Mouse (Mus musculus) heart, postnatal 25 days (tissue): ENCODE data around the gene Fam126a. TPM values are rescaled to one million over a fixed set of nuclear protein-coding genes. Genes with fewer than 3 reads are reported as not detected.
A peak's percentile ranks its signal among the peaks of the same experiment; 100 is the strongest.
"Not testable (repeated sequence)": the region's sequence is repeated elsewhere in the genome, so short reads cannot be mapped to it uniquely, and the experiment has no call there.

Experiments used
- DNase-seq: peaks from one replicate; pipeline ENCODE4 v3.0.0; 2022; ENCODE audit warnings: low spot score
- intact Hi-C: fragments of 180-260 bp; cut with DNase I; formaldehyde crosslinking; loops from one replicate; pipeline ENCODE4 v1.15.1; 2025
- total RNA-seq, 2 experiments: library from RNA; stranded (reverse); gene quantifications; 2 replicates each; pipeline ENCODE4 v1.2.3; 2021

Fam126a gene
- total RNA-seq, 2 experiments from 2014 or later, result 35.8 to 42.9 TPM

DNA sequence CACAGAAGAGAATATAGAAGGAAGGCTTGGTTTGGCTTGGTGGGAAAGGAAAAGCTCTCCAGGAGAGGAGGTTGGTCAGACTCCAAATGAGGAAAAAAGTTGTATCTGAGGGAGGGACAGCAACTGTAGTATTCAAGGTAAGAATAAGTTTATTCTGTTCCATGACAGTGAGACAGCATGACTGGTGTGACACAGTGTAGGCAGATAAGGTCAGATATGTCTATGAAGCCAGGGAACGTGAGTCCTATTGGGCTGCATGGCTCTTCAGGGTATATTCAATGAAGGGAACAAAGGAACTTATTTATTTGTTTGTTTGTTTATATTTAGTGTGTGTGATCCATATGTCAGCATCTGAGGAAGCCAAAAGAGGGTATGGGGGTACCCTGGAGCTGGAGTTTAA is 113.2 kb downstream of the Fam126a start:
- intact Hi-C loops, result no loop called here
- DNase-seq, result no peak

DNA sequence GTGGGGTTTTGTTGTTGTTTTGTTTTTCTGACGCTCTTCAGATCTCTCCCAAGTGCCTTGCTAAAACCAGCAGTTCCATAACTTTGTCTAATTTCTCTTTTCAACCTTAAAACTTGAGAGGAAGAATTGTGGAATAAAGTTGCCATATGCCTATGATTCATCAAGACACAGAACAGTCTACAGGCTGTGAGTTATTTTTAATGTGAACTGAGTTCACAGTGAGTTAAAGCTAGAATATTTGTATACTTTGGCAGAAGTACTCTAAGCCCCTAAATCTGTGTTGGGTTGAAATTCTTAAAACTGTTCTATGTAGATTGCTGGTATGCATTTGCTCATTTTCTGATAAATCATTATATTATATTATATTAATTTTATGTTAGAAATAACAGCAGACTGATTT is 118.9 kb downstream of the Fam126a start:
- intact Hi-C loops, result no loop called here
- no peak for DNase-seq

DNA sequence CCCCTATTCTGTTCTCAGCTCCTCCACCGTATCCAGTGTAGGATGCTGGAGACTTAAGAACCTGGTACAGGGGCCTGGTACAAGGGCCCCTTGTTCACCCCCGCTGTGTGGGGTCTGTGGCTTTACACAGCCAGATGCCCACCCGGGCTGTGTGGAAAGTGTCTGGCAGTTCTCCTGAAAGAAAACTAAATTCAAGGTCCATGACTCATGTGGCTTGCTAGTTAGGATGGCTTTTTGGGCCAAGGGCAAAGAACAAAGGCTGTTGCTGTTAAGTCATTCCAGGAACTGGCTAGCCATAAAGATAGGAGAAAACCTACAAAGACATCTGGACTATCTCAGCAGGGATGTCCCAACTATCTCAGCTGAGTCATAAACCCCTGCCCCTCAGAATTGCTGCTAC is 121.2 kb downstream of the Fam126a start:
- intact Hi-C loops, result no loop called here

DNA sequence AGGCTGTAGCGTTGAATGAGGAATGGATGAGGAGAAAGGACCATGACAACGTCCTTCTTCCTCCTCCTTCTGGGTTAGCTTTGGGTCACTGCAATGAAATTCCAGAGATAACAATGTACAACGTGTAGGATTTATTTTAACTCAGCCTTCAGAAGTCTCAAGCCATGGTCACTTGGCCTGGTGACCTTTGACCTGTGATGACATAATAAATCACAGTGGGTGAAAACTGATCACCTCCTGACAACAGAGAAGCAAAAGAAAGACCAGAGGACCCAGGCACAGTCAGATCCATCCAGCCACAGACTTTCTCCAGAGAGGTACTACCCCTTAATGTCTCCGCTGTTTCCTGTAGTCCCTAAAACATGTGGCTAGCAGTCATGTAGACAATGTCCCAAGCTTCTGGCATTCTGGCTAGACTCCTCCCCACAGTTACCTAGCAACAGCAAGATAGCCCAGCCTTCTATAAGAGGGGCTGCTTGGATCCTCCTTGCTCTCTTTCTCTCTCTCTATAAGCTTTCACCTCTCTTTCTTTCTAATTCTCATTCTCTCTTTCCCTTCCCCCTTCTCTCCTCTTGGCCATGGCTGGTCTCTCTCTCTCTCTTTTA is 121.9 kb downstream of the Fam126a start:
- intact Hi-C loops, result no loop called here
- DNase-seq, result no peak

More for the DNA sequence above, 121.2 kb downstream of the Fam126a start:
- DNase-seq, result no peak

DNA sequence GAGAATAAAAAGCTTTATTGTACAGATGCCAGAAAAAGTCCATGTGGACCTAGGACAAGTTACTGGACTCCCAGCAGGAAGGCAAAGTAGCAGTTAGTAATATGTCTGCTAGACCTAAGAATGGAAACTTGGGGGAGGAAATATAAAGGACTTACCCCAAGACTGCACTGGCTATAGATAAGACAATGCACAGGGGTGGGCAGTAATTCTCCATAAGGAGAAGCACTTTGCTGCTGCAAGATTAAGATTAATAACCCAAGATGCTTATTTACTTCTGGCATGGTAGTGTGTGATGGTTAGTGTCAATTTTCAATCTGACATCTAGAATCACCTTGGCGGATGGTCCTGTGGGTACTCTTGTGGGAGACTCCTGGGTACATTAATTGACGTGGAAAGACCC is 128.3 kb downstream of the Fam126a start:
- intact Hi-C loops, result no loop called here
- DNase-seq, result no peak

DNA sequence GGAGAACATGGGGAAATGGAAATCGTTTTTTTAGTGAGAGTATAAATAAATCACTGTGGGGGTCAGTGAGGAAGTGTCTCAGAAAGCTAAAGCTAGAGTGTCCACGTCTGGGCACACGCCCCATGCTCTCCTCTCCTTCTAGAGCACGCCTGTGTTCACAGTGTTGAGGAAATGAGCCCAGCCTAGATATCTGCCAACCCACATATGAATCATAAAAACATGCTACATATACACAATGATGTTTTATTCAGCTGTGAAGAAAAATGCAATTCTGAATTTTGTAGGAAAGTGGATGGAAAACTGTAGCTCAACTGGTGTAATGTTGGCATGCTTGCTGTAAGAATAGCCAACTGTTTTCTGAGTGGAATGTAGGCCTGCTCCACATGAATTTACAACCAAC is 130.3 kb downstream of the Fam126a start:
- no peak for DNase-seq

DNA sequence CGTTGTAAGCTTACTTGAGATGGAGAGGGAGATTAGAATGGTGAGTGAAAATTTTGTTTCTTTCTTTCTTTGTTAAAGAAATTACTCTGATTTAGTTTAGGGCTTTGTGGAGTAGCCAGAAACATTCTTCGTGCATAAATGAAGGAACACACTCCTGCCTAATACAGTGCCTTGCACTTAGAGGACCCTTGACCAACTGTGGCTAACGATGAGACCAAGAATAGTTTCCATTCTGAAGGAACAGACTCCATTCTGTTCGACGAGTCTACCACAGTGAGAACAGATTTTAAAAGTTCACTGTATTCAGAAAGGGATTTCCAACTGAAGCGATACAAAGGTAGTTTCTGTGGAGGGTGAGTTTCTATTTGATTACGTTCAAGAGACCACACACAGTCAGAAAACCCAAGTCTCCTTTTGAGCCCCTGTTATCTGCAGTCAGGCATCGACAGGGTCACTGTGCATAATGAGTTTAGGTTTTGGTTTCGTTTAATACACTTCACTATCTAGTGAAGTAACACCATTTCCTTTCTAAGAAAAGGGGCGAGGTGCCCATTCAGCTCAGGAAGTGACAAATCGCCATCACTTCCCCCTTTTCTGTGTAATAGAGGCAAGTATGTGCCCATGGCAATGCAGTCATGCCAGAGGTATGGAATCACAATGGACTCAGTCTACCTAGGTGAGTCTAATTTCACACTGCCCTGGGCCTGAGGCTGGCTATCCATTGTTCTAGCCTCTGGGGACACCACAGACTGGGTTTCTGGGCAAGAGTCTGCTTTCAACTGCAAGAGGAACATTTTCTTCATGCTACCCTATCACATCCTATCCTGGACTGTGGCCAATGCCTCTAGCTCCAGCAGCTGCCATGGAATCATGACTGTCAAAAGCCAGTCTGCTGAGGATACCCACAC is 136.4 kb downstream of the Fam126a start:
- intact Hi-C loops, result no loop called here
- peak; percentile 38 for DNase-seq

More for the DNA sequence above, 130.3 kb downstream of the Fam126a start:
- intact Hi-C loops, result no loop called here

DNA sequence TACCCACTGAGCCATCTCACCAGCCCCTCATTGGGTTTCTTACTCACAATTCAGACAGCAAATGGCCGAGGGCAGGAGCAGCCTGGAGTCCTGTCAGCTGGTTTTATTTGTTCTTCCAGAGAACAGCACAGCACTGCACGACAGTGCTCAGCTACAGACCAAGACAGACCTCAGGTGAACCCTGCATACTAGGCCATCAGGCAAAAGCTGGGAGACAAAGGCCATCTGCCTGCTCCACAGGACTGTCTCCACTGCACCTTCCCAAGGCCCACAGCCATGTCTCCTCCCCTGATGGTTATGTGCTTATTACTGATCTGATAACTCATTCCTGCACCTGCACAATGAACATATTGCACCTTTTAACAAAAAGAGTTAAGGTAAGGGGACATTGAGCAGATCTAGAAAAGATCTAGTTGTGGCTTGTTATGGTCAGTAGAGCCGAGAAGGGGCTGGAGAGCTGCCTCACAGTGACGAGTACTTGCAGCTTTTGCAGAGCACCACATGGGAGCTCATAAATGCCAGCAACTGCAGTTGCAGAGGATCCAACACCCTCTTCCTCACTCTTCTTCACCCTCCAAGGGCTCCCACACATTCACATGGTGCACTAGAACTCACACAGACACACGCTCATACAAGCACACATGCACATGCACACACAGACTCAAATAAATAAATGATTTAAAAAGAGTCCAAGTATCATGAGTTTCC is 137.2 kb downstream of the Fam126a start:
- intact Hi-C loops, result no loop called here
- no peak for DNase-seq

DNA sequence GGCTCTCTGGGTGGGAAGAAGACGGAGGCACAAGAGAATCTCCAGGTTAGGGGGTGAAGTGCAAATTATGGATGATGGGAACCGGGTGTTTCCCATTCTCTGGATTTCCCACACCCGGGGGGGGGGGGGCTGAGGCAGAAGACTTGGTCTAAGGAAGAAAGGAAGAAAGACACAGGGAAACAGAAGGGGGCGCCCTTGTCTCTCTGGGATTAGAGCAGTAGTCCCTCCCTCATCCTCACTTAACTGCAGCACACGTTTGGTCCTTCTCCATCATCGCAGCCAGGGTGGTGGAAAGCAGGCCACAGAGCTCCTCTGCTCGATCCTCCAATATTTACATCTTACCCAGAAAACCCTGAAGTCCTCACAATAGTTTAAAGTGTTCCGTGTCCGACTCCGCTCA is 139.8 kb downstream of the Fam126a start:
- peak; percentile 10 for DNase-seq
- intact Hi-C loops, result loop anchor here (2.0 kb wide), 1 partner anchor 186 kb away; no protein-coding TSS in a partner anchor

DNA sequence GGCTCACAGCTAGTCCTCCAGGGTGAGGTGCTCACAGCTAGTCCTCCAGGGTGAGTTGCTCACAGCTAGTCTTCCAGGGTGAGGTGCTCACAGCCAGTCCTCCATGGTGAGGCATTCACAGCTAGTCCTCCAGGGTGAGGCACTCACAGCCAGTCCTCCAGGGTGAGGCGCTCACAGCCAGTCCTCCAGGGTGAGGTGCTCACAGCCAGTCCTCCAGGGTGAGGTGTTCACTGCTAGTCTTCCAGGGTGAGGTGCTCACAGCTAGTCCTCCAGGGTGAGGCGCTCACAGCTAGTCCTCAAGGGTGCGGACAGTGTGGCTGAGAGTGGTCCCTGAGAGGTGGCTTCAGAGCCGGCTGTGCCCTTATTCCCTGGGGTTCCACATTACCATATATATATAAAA is 141.0 kb downstream of the Fam126a start:
- DNase-seq, result no peak
- intact Hi-C loops, result no loop called here

DNA sequence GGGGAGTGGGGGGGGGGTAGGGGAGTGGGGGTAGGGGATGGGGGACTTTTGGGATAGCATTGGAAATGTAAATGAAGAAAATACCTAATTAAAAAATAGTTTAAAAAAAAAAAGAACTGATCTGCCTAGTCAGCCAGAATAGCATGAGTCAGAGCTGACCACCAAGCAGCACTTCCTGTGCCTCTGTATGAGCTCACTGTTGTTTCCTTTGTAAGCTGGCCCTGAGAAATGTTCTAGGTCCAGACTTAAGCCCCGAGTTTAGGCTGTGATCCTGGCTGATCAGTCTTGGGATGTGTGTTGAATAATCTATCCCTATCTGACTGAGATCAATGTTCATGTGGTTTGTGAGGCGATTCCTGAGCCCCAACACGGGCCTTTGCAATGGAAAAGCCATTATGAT is 143.4 kb downstream of the Fam126a start:
- DNase-seq, result no peak
- intact Hi-C loops, result no loop called here

DNA sequence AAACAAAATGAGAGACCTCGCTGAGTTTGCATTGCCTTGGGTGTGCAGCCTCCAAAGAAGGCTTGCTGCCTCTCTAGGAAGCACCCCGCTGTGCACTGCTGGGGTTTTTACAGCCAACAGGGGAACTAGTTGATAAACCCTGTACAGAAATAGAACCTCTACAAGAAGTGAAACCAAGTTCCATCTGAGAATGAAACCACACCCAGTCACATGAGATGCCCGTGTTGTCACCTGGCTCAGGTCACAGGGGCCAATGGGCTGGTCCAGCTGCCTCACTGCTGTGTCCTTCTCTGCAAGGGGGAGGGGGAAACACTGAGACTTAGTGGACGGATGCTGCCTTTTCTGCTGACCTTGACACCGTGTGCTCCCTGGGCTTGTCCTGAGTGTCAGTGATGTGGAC is 156.0 kb downstream of the Fam126a start:
- no peak for DNase-seq
- intact Hi-C loops, result no loop called here

DNA sequence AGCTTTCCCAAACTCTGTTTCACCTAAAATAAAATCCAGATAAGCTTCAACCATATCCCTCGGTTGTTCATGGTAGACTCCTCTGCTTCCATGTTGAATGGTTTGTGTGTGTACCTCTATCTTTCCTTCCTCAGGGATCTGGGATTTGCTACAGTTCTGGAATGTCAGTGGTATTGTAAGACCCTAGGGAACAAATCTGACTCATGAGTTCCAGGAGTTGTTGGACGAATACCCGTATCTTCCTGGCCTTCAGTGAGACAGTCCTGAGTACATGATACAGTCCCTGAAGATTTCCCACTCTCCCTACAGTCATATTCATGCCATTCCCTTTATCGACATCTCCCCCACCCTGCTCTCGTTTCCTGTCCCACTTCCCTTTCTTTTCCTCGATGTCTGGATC is 157.9 kb downstream of the Fam126a start:
- no peak for DNase-seq

DNA sequence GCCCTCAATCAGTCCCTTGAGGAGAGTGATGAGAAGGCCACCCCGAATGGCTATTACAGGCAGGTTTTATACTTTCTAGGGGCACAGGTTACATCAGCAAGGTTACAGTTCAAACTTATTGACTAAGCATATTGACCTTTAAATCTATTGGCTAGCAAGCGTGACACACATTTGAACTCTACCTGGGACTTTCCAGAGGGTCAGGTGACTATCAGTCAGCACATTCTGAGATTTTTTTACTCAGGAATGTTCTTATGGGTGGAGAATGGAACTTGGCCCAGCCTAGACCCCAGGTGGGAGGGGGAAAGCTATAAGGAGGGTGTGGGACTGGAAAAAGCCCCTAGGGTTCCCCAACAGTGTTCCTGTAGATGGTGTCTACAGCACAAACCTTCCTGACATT is 159.2 kb downstream of the Fam126a start:
- intact Hi-C loops, DNase-seq: not testable (repeated sequence)

More for the DNA sequence above, 157.9 kb downstream of the Fam126a start:
- intact Hi-C loops, result no loop called here

DNA sequence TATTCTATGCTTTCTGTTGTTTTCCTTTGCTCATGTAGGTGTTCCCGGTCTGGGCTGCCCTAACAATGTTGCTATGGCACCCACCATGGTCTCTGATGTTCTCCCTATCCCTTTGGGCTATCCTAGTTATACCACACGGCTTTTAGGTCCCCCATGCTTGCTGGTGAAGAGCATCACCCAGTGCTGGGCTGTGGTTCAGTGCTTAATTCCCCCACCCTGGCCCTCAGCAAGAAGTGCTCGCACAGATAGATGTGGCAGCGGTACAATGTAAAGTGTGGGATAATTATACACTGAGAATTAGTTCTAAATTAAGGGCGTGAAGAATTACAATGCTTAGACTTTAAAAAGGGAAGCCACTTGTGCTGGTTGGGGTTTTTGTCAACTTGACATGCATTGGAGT is 164.5 kb downstream of the Fam126a start:
- intact Hi-C loops, result no loop called here
- no peak for DNase-seq

Other genes starting within 250 kb of the Fam126a start
- 1 to 10 TPM; 8.6 to 9.4 TPM for gene Pus7, start 247.0 kb downstream of the Fam126a start, total RNA-seq
- 10 to 100 TPM; 11.3 to 12.5 TPM for gene Rint1, start 243.0 kb downstream of the Fam126a start, total RNA-seq
- 100 to 1,000 TPM; 102 to 106 TPM for gene Tomm7, start 186.5 kb downstream of the Fam126a start, total RNA-seq
- 10 to 100 TPM; 48.1 to 55.1 TPM for gene Klhl7, start 69.9 kb upstream of the Fam126a start, total RNA-seq
- 1 to 10 TPM; 7.6 to 8.1 TPM for gene Nupl2, start 134.3 kb upstream of the Fam126a start, total RNA-seq